Mouse (Mus musculus): ENCODE results near the gene Gm5741. TPM values are rescaled to one million over a fixed set of nuclear protein-coding genes. Genes with fewer than 3 reads are reported as not detected.
A peak's percentile ranks its signal among the peaks of the same experiment; 100 is the strongest.

Gm5741 gene
- polyA plus RNA-seq, 1 experiment from 2014 or later, result 1.2 TPM

- H3K9me3 ChIP-seq (ENCODE audit: control insufficient read depth, low read length), result no peaks in the 10 kb centered on the region
- peak overlapping the region; percentile 88 for H3K9ac ChIP-seq (ENCODE audit: low read depth, low read length)
- WGBS, result under 1% methylated on average over 25 of the region's 25 CpGs
- H3K4me3 ChIP-seq (ENCODE audit: low read length), result peak overlapping the region; percentile 87
- ATAC-seq, result no peak
- peaks cover 6% of the 10 kb centered on the region; the same call in 1 of the 2 replicates for H3K36me3 ChIP-seq (ENCODE audit: control insufficient read depth, insufficient read depth, low read length)
- peak overlapping the region; percentile 73 for H3K27ac ChIP-seq (ENCODE audit: low read depth, low read length)
- H3K4me1 ChIP-seq (ENCODE audit: control insufficient read depth, insufficient read depth, low read depth, low read length), result peaks cover 24% of the 10 kb centered on the region
- H3K4me2 ChIP-seq (ENCODE audit: low read length), result peak overlapping the region; percentile 95
- no peaks in the 10 kb centered on the region for H3K27me3 ChIP-seq (replicated peaks; ENCODE audit: control insufficient read depth, insufficient read depth, low read length)
Observed at GRCm38 (mm10) chr8:85080214-85080531, 12.4 kb upstream of the Gm5741 start.

- WGBS, result 0% methylated on average over 2 of the region's 2 CpGs
- H3K4me2 ChIP-seq (ENCODE audit: low read length), result no peak overlapping the region
- H3K4me3 ChIP-seq (ENCODE audit: low read length), result no peak overlapping the region
- H3K27ac ChIP-seq (ENCODE audit: low read depth, low read length), result no peak overlapping the region
- H3K9ac ChIP-seq (ENCODE audit: low read depth, low read length), result no peak overlapping the region
- ATAC-seq, result peak; percentile 25; the same call in 1 of the 2 replicates
- no peaks in the 10 kb centered on the region for H3K27me3 ChIP-seq (replicated peaks; ENCODE audit: control insufficient read depth, insufficient read depth, low read length)
- no peaks in the 10 kb centered on the region for H3K9me3 ChIP-seq (ENCODE audit: control insufficient read depth, low read length)
- peaks cover 19% of the 10 kb centered on the region; the same call in 1 of the 2 replicates for H3K36me3 ChIP-seq (ENCODE audit: control insufficient read depth, insufficient read depth, low read length)
- peaks cover 25% of the 10 kb centered on the region for H3K4me1 ChIP-seq (ENCODE audit: control insufficient read depth, insufficient read depth, low read depth, low read length)
Observed at GRCm38 (mm10) chr8:85076993-85077392, 9.2 kb upstream of the Gm5741 start.

GRCm38 (mm10) chr8:85076001-85076400 lies 8.2 kb upstream of the Gm5741 start:
- Histone ChIP-seq H3K36me3 (ENCODE audit: control insufficient read depth, insufficient read depth, low read length) (peaks cover 19% of the 10 kb centered on the region; the same call in 1 of the 2 replicates), H3K9ac (ENCODE audit: low read depth, low read length) (no peak overlapping the region), H3K9me3 (ENCODE audit: control insufficient read depth, low read length) (no peaks in the 10 kb centered on the region), H3K4me3 (ENCODE audit: low read length) (no peak overlapping the region), H3K27me3 (replicated peaks; ENCODE audit: control insufficient read depth, insufficient read depth, low read length) (no peaks in the 10 kb centered on the region), H3K4me1 (ENCODE audit: control insufficient read depth, insufficient read depth, low read depth, low read length) (peaks cover 22% of the 10 kb centered on the region), H3K27ac (ENCODE audit: low read depth, low read length) (no peak overlapping the region), H3K4me2 (ENCODE audit: low read length) (no peak overlapping the region)
- ATAC-seq, result no peak
- WGBS, result 75% methylated on average over 9 of the region's 9 CpGs

- H3K27ac ChIP-seq (ENCODE audit: low read depth, low read length), result no peak overlapping the region
- ATAC-seq, result no peak
- no peak overlapping the region for H3K4me3 ChIP-seq (ENCODE audit: low read length)
- 92% methylated on average over 10 of the region's 10 CpGs for WGBS
- H3K36me3 ChIP-seq (ENCODE audit: control insufficient read depth, insufficient read depth, low read length), result peaks cover 19% of the 10 kb centered on the region; the same call in 1 of the 2 replicates
- no peak overlapping the region for H3K4me2 ChIP-seq (ENCODE audit: low read length)
- H3K4me1 ChIP-seq (ENCODE audit: control insufficient read depth, insufficient read depth, low read depth, low read length), result peaks cover 19% of the 10 kb centered on the region
- no peaks in the 10 kb centered on the region for H3K9me3 ChIP-seq (ENCODE audit: control insufficient read depth, low read length)
- no peak overlapping the region for H3K9ac ChIP-seq (ENCODE audit: low read depth, low read length)
- no peaks in the 10 kb centered on the region for H3K27me3 ChIP-seq (replicated peaks; ENCODE audit: control insufficient read depth, insufficient read depth, low read length)
Observed at GRCm38 (mm10) chr8:85074617-85075016, 6.8 kb upstream of the Gm5741 start.

GRCm38 (mm10) chr8:85074167-85074566 lies 6.4 kb upstream of the Gm5741 start:
- Histone ChIP-seq H3K4me3 (ENCODE audit: low read length) (no peak overlapping the region), H3K4me2 (ENCODE audit: low read length) (no peak overlapping the region), H3K27me3 (replicated peaks; ENCODE audit: control insufficient read depth, insufficient read depth, low read length) (no peaks in the 10 kb centered on the region), H3K36me3 (ENCODE audit: control insufficient read depth, insufficient read depth, low read length) (peaks cover 19% of the 10 kb centered on the region), H3K9me3 (ENCODE audit: control insufficient read depth, low read length) (no peaks in the 10 kb centered on the region), H3K9ac (ENCODE audit: low read depth, low read length) (no peak overlapping the region), H3K27ac (ENCODE audit: low read depth, low read length) (no peak overlapping the region), H3K4me1 (ENCODE audit: control insufficient read depth, insufficient read depth, low read depth, low read length) (peaks cover 16% of the 10 kb centered on the region)
- 87% methylated on average over 10 of the region's 10 CpGs for WGBS
- no peak for ATAC-seq

- peaks cover 16% of the 10 kb centered on the region for H3K4me1 ChIP-seq (ENCODE audit: control insufficient read depth, insufficient read depth, low read depth, low read length)
- no peak overlapping the region; the same call in 1 of the 2 replicates for H3K4me2 ChIP-seq (ENCODE audit: low read length)
- no peak overlapping the region for H3K9ac ChIP-seq (ENCODE audit: low read depth, low read length)
- ATAC-seq, result no peak
- no peaks in the 10 kb centered on the region for H3K9me3 ChIP-seq (ENCODE audit: control insufficient read depth, low read length)
- H3K4me3 ChIP-seq (ENCODE audit: low read length), result no peak overlapping the region
- peaks cover 19% of the 10 kb centered on the region for H3K36me3 ChIP-seq (ENCODE audit: control insufficient read depth, insufficient read depth, low read length)
- no peak overlapping the region for H3K27ac ChIP-seq (ENCODE audit: low read depth, low read length)
- WGBS, result 94% methylated on average over 15 of the region's 15 CpGs
- H3K27me3 ChIP-seq (replicated peaks; ENCODE audit: control insufficient read depth, insufficient read depth, low read length), result no peaks in the 10 kb centered on the region
Observed at GRCm38 (mm10) chr8:85073041-85073612, 5.3 kb upstream of the Gm5741 start.

GRCm38 (mm10) chr8:85072364-85072929 lies 4.7 kb upstream of the Gm5741 start:
- WGBS, result 41% methylated on average over 9 of the region's 9 CpGs
- Histone ChIP-seq H3K4me3 (ENCODE audit: low read length) (peak overlapping the region; percentile 90), H3K36me3 (ENCODE audit: control insufficient read depth, insufficient read depth, low read length) (peaks cover 19% of the 10 kb centered on the region), H3K4me1 (ENCODE audit: control insufficient read depth, insufficient read depth, low read depth, low read length) (peaks cover 16% of the 10 kb centered on the region), H3K9ac (ENCODE audit: low read depth, low read length) (peak overlapping the region; percentile 86), H3K9me3 (ENCODE audit: control insufficient read depth, low read length) (no peaks in the 10 kb centered on the region), H3K27ac (ENCODE audit: low read depth, low read length) (peak overlapping the region; percentile 93), H3K4me2 (ENCODE audit: low read length) (peak overlapping the region; percentile 88), H3K27me3 (replicated peaks; ENCODE audit: control insufficient read depth, insufficient read depth, low read length) (no peaks in the 10 kb centered on the region)
- ATAC-seq, result no peak

- peaks cover 23% of the 10 kb centered on the region for H3K36me3 ChIP-seq (ENCODE audit: control insufficient read depth, insufficient read depth, low read length)
- peak within 1 kb of the TSS; percentile 93 for H3K27ac ChIP-seq (ENCODE audit: low read depth, low read length)
- peak within 1 kb of the TSS; percentile 90 for H3K4me3 ChIP-seq (ENCODE audit: low read length)
- WGBS, result 0% methylated on average over 68 of the region's 68 CpGs
- peak within 1 kb of the TSS; percentile 86 for H3K9ac ChIP-seq (ENCODE audit: low read depth, low read length)
- peak; percentile 91 for ATAC-seq
- H3K27me3 ChIP-seq (replicated peaks; ENCODE audit: control insufficient read depth, insufficient read depth, low read length), result no peaks in the 10 kb centered on the region
- H3K9me3 ChIP-seq (ENCODE audit: control insufficient read depth, low read length), result no peaks in the 10 kb centered on the region
- peaks cover 16% of the 10 kb centered on the region for H3K4me1 ChIP-seq (ENCODE audit: control insufficient read depth, insufficient read depth, low read depth, low read length)
- peak within 1 kb of the TSS; percentile 88 for H3K4me2 ChIP-seq (ENCODE audit: low read length)
Observed at GRCm38 (mm10) chr8:85071514-85072281, 3.9 kb upstream of the Gm5741 start, which contains the start of gene Dhps. Gene Dhps (plus strand): TSS chr8:85071757.

- ATAC-seq, result no peak
- peak overlapping the region; percentile 90 for H3K4me3 ChIP-seq (ENCODE audit: low read length)
- H3K27me3 ChIP-seq (replicated peaks; ENCODE audit: control insufficient read depth, insufficient read depth, low read length), result no peaks in the 10 kb centered on the region
- peaks cover 27% of the 10 kb centered on the region for H3K36me3 ChIP-seq (ENCODE audit: control insufficient read depth, insufficient read depth, low read length)
- H3K4me2 ChIP-seq (ENCODE audit: low read length), result peak overlapping the region; percentile 88
- H3K9ac ChIP-seq (ENCODE audit: low read depth, low read length), result peak overlapping the region; percentile 86; the same call in 1 of the 2 replicates
- H3K9me3 ChIP-seq (ENCODE audit: control insufficient read depth, low read length), result no peaks in the 10 kb centered on the region
- H3K27ac ChIP-seq (ENCODE audit: low read depth, low read length), result peak overlapping the region; percentile 93
- H3K4me1 ChIP-seq (ENCODE audit: control insufficient read depth, insufficient read depth, low read depth, low read length), result peaks cover 16% of the 10 kb centered on the region
- 79% methylated on average over 5 of the region's 5 CpGs for WGBS
Observed at GRCm38 (mm10) chr8:85071041-85071440, 3.3 kb upstream of the Gm5741 start.

Data from hindbrain, embryonic 16.5 days (tissue).